Mouse (Mus musculus) liver, adult (tissue): ENCODE results near the gene Cct7.

Experiments used
- GATA4 ChIP-seq: IDR thresholded peaks from 2 replicates; pipeline ENCODE4 v1.6.1; 2014; ENCODE audit warnings: mild to moderate bottlenecking, low read length; ENCODE audit not compliant: insufficient replicate concordance

The Cct7 gene

DNA sequence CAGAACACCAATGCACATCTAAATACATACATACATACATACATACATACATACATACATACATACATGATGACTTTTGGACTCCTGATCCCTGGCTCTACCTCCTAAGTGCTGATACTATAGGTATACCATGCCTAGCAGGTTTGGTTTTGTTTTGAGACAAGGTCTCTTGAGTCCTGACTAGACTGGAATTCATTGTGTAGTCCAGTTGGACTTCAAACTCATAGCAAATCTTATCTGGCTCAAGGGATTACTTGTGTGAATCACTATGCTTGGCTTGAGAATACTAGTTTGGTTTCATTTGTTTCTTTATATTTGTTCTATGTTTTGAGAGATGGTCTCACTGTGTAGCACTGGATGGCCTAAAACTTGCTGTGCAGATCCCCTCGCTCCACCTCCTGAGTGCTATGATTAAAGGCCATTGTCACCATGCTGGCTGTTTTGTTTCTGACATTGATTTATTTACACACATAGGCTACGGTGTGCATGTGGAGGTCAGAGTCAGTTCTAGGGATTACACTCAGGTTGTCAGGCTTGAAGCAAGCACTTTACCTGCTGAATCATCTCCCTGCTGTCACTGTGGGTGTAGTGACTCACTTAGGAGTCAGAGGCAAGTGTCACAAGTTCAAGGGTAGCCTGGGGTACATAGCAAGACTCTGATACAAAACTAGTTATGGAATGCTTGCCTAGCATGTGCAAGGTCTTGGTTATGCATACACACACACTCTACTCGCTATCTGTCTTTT lies 7.7 kb upstream of the Cct7 start:
- no peak for TF ChIP-seq GATA4

- TF ChIP-seq GATA4: no peak
Observed at GRCm38 (mm10) chr6:85444266-85444965, 6.9 kb upstream of the Cct7 start.

DNA sequence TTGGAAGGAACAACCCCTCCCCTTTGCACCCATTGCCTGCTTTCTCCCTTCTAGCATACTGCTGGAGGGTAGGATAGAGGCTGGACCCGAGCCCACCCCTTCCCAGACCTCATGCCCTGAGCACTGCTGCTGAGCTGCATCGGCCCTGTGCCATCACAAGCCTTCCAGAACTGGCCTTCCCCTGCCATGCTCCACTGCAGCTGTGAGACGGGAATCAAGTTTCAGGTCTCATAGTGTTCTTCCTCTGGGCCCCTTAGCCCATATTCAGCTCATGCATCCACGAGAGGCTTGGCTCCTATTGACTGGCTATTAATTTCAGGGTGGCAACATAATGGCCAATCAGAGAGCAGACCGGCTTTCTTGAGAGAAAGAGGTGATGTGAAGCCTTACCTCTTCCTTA lies 6.0 kb upstream of the Cct7 start:
- TF ChIP-seq GATA4: no peak

DNA sequence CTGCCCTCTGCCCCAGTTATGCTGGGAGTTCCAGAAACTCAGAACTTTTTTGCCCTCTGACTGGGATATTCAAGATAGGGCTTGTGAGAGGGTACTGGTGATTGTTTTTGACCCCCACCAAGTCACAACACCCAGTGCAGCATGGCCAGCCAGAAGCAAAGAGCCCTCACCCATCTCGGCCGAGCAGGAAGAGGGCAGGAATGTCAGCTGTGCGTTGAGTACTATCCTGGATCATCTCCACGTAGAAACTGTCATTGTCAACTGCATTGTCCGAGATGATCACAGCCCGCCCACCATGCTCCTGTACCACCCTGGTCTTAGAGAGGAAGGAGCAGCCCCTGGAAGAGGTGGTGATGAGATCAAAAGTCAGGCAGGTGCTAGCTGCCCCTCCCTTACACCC lies 4.0 kb upstream of the Cct7 start:
- no peak for TF ChIP-seq GATA4

DNA sequence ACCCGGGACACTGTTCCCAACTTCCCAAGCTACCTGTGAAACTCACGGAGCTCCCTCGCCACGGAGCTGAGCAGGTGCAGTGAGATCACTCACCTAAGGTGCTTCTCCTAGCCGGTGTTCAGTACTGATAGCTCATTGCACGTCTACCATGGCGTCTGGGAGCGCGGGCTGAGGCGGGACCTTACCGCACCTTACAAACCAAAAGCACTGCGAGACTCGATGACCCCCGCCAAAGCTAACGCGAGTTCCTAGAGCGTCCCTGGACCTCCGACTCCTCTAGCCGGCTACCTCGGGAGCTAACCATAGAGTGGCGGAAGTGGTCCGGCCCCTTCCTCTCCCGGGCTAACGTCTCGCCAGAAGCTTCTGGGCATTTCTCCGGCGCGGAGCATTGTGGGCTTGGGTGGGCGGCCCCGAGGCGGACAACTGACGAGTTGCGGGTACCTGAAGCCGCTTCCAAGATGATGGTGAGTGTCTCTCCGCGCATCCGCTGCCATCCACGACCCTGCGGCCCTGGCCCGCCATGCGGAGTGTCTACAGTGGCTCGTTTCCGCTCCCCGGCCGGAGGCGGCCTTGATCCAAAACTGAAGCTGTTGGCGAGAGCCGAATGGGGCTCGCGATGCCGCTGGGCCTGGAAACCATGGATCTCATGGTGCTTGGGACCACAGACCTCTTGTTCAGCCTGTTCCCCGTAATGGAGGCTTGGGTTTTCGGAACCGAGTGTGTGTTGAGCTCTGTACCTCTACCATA lies 523 bp downstream of the Cct7 start, which contains the start of gene Pradc1:
Gene Pradc1 (minus strand): TSS at position 307 of the 747 bp plus-strand sequence.
- TF ChIP-seq GATA4: no peak; the same call in 1 of the 2 replicates

- TF ChIP-seq GATA4: no peak
Observed at GRCm38 (mm10) chr6:85452411-85452665, 1.0 kb downstream of the Cct7 start.

GRCm38 (mm10) chr6:85452816-85453215 lies 1.5 kb downstream of the Cct7 start:
- TF ChIP-seq GATA4: no peak

DNA sequence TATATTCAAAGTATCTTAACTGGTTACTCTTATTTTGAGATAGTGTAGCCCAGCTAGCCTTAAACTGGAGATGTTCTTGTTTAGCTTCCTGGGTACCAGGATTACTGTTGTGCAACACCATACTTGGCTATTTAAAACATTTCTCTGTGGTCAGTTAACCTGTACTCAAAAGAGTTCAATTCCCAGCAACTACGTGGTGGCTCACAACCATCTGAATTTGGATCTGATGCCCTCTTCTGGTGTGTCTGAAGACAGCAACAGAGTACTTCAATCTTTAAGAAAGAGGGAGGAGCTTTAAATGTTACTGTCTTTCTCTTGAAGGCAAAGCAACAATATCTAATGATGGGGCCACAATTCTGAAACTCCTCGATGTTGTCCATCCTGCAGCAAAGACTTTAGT lies 8.3 kb downstream of the Cct7 start:
- TF ChIP-seq GATA4: no peak

- no peak for TF ChIP-seq GATA4
Observed at GRCm38 (mm10) chr6:85465381-85465780, 14.1 kb downstream of the Cct7 start.

DNA sequence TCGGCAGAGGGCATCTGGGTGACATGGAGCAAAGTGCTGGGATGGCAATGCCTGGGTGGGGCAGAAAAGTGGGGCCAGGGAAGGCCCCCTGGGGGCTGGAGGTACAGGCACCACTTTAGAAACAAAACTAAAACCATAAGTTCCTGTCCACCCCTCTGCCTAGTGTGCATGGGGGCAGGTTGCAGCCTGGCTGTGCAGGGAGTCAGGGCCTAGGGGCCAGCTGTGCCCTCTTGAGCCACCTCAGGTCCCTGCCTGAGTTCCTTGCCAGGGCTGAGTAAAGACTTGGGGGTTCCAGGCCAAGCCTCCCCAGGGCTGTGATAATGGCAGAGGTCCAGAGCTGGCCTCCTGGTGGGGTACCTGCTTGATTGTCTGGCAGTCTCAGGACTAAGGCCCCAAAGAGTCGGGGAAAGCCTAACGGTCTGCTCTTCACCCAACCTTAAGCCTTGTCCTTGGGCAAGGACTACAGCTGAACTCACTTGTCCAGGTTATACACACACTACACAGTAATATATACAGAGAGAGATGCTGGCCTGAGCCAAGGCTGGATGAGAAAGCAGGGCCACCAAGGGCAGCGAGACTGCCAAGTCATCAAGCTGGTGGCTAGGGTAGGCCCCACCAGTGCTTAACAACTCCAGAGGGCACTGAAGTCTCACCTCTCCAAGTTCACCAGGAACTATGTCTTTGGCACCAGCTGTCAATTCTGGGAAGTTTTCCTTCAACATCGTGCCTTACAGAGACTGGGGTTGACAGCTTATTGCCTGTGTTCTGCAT lies 18.5 kb downstream of the Cct7 start:
- no peak for TF ChIP-seq GATA4

DNA sequence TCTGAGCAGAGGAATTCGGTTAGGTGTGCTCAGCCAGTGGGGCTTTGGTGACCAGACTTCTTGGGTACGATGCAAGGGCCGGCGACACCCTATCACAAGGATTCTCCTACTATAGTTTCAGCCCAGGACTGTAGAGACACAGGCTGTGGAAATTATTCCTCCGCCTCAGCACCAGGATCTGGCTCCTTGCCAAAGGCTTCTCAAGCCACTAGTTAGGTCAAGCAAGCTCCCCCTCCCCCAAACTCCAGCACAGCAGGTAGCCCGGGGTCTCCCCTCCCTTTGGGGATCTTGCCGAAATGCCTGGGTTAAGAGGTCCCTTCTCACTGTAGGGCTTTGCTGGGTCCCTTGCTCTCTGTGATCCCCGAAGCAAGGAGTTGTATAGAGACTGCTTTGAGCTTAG lies 20.6 kb downstream of the Cct7 start:
- TF ChIP-seq GATA4: no peak

- TF ChIP-seq GATA4: no peak
Observed at GRCm38 (mm10) chr6:85472542-85472941, 21.2 kb downstream of the Cct7 start.

DNA sequence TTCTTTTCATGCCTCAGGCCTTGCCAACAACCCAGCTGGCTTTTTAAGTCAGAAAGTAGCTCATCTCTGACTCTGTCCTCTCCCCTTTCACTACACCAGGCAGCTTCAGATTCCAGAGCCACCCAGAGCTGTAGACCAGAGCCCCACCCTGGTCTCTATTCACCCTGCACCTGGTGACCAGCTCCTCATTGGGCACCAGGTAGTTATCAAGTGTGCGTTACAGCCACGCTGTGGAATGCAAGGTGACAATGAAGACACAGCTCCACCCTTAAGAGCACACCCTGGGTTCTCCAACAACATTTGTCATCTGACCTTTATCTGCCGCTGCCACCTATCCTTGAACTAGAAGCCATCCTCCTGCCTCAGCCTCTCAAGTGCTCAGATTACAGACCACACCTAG lies 24.3 kb downstream of the Cct7 start:
- no peak for TF ChIP-seq GATA4

DNA sequence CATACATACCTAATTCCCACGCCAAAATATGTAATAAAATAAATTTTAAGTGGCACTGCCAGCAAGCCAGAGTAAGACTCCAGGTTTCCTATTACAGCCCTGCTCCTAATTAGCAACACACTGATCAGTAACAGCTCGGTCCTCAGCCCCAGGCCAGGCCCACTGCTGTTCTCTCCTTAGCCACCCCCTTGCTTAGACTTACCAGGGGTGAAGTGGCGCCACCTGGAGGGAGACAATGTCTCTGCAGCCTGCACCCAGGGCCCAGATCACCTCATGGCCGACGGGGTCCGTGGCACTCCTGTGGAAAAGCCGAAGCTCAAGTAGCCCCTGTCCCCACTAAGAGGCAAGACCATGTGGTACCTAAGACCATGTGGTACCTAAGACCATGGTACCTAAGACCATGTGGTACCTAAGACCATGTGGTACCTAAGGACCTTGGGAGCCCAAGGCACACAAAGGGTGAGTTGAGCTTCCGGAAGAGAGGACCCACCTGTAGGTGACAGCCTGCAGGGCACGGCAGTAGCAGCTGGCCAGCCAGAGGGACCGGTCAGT lies 26.1 kb downstream of the Cct7 start:
- TF ChIP-seq GATA4: no peak

- TF ChIP-seq GATA4: no peak
Observed at GRCm38 (mm10) chr6:85478416-85478815, 27.1 kb downstream of the Cct7 start.

DNA sequence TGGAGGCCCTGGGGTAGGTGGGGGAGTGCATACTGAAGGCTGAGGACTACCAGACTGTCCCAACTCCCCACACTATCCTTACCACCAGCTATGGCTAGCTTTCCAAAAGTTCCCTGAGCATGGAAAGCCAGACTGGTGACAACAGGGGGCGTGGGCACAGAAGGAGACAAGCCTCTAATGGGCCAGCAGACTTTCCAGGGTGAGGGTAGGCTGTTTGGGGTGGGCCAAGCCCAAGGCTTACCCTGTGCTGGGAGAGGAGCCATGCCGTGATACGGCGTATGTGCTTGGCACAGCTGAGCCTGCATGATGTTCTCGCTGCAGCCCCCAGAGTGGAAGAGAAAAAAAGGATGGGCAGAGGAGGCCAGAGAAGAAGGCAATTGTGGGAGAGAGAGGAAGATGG lies 28.7 kb downstream of the Cct7 start:
- no peak for TF ChIP-seq GATA4

- no peak for TF ChIP-seq GATA4
Observed at GRCm38 (mm10) chr6:85480685-85481084, 29.4 kb downstream of the Cct7 start.
